Mouse (Mus musculus) E14TG2a.4 (cell line): ENCODE data around the gene Chd2.

Experiments used
- H3K27me3 ChIP-seq: 2 replicates; pipeline ENCODE4 v1.6.1; 2014; ENCODE audit warnings: low read length, control low read depth; ENCODE audit not compliant: insufficient read depth
- H3K36me3 ChIP-seq: 2 replicates; pipeline ENCODE4 v1.6.1; 2014; ENCODE audit warnings: low read length, control low read depth; ENCODE audit not compliant: insufficient read depth
- H3K4me1 ChIP-seq: replicated peaks from 2 replicates; pipeline ENCODE4 v1.6.1; 2014; ENCODE audit warnings: low read depth, low read length, control low read depth
- H3K4me3 ChIP-seq: replicated peaks from 2 replicates; pipeline ENCODE4 v1.5.1; 2014; ENCODE audit warnings: mild to moderate bottlenecking, low read length
- H3K9me3 ChIP-seq: 2 replicates; pipeline ENCODE4 v1.6.1; 2014; ENCODE audit warnings: low read length, control low read depth
- CTCF ChIP-seq: conservative IDR thresholded peaks from 2 replicates; pipeline ENCODE4 v1.5.1; 2014; ENCODE audit warnings: low read length
- NANOG ChIP-seq: IDR thresholded peaks from 2 replicates; pipeline ENCODE4 v1.6.1; 2014; ENCODE audit warnings: borderline replicate concordance, low read length, mixed read lengths
- POU5F1 ChIP-seq: IDR thresholded peaks from 2 replicates; pipeline ENCODE4 v1.6.1; 2014; ENCODE audit warnings: low read length, borderline replicate concordance

The Chd2 gene

GRCm38 (mm10) chr7:73508688-73509087, 32.9 kb downstream of the Chd2 start:
- no peak for TF ChIP-seq CTCF
- no peak for TF ChIP-seq NANOG
- no peak for TF ChIP-seq POU5F1

DNA sequence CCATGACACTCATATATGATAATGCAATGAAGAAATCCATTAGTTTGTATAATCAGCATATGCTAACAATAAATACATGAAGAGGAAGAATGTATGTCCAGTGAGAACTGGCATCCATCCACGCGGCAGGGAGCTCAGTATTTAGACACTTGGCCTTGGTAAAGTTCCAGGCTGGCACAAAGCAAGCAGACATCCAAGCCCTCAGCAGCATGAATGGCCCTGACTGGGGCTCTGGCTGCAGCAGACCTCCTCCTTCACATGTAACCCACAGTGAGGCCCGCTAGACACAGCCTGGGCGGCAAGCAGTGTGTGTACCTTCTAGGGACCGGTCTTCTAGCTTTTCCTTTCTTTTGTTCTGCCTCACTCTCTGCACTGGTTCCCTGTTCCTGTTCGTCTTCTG, 34.1 kb downstream of the Chd2 start:
- no peaks in the 10 kb centered on the region for H3K9me3 ChIP-seq
- H3K27me3 ChIP-seq = no peaks in the 10 kb centered on the region
- TF ChIP-seq NANOG (no peak), POU5F1 (no peak), CTCF (no peak)
- no peak overlapping the region for H3K4me3 ChIP-seq
- H3K36me3 ChIP-seq = peaks cover 98% of the 10 kb centered on the region
- H3K4me1 ChIP-seq = peaks cover 30% of the 10 kb centered on the region

More at GRCm38 (mm10) chr7:73508688-73509087, 32.9 kb downstream of the Chd2 start:
- Histone ChIP-seq H3K4me1 (peaks cover 33% of the 10 kb centered on the region), H3K9me3 (no peaks in the 10 kb centered on the region), H3K4me3 (no peak overlapping the region), H3K27me3 (no peaks in the 10 kb centered on the region), H3K36me3 (peaks cover 99% of the 10 kb centered on the region)

DNA sequence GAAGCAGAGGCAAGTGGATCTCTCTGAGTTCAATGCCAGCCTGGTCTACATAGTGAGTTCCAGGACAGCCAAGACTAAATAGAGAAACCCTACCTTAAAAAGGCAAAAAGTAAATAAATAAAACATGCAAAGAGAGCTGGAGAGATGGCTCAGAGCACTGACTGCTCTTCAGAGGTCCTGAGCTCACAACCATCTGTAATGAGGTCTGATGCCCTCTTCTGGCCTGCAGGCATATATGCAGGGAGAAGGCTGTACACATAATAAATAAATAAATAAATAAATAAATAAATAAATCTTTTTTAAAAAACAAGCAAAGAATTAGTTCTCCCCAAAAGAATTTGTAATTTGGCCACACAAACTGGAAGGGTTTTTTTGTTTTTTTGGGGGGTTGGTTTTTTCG, 34.8 kb downstream of the Chd2 start:
- TF ChIP-seq CTCF = peak; percentile 37
- no peak for TF ChIP-seq NANOG
- no peaks in the 10 kb centered on the region for H3K27me3 ChIP-seq

DNA sequence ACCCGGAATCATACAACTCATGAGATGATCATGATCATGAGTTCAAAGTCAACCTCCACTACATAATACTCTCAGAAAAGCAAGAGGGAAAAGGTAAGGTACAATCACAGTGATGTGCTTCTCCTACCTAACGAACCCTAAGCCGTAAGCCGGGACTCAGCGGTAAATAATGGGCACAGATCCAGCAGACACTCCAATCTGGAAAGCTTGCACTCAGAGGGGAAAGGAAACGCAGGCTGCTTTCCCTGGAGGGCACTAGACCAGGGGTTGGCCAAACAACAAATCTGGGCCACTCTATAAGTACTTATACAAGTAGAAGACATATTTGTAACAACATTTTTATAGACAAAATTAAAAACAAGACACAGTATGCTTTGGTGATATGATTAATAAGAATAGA, 36.4 kb downstream of the Chd2 start:
- TF ChIP-seq CTCF = no peak
- TF ChIP-seq POU5F1 = no peak
- no peak for TF ChIP-seq NANOG
- Histone ChIP-seq H3K36me3 (peaks cover 98% of the 10 kb centered on the region), H3K4me3 (no peak overlapping the region), H3K4me1 (peaks cover 13% of the 10 kb centered on the region), H3K27me3 (no peaks in the 10 kb centered on the region), H3K9me3 (no peaks in the 10 kb centered on the region)

More for the DNA sequence above, 34.8 kb downstream of the Chd2 start:
- no peaks in the 10 kb centered on the region for H3K9me3 ChIP-seq
- peaks cover 24% of the 10 kb centered on the region for H3K4me1 ChIP-seq
- no peak overlapping the region for H3K4me3 ChIP-seq
- peaks cover 98% of the 10 kb centered on the region for H3K36me3 ChIP-seq

- H3K4me1 ChIP-seq = no peaks in the 10 kb centered on the region
- TF ChIP-seq NANOG = no peak
- TF ChIP-seq CTCF = no peak
- TF ChIP-seq POU5F1 = no peak
- no peaks in the 10 kb centered on the region for H3K27me3 ChIP-seq
- no peaks in the 10 kb centered on the region for H3K9me3 ChIP-seq
- H3K4me3 ChIP-seq = no peak overlapping the region
- H3K36me3 ChIP-seq = peaks cover 95% of the 10 kb centered on the region
These were observed 43.4 kb downstream of the Chd2 start for GRCm38 (mm10) chr7:73498200-73498599.

GRCm38 (mm10) chr7:73489261-73489660, 52.4 kb downstream of the Chd2 start:
- no peaks in the 10 kb centered on the region for H3K27me3 ChIP-seq
- H3K36me3 ChIP-seq = peaks cover 94% of the 10 kb centered on the region
- H3K4me3 ChIP-seq = no peak overlapping the region
- H3K9me3 ChIP-seq = no peaks in the 10 kb centered on the region
- H3K4me1 ChIP-seq = peaks cover 17% of the 10 kb centered on the region
- TF ChIP-seq NANOG (no peak), POU5F1 (no peak), CTCF (no peak)

GRCm38 (mm10) chr7:73481094-73481493, 60.5 kb downstream of the Chd2 start:
- H3K9me3 ChIP-seq = no peaks in the 10 kb centered on the region
- H3K27me3 ChIP-seq = no peaks in the 10 kb centered on the region
- TF ChIP-seq NANOG = no peak
- no peak for TF ChIP-seq CTCF
- TF ChIP-seq POU5F1 = no peak
- no peak overlapping the region for H3K4me3 ChIP-seq
- peaks cover 36% of the 10 kb centered on the region for H3K4me1 ChIP-seq
- peaks cover 93% of the 10 kb centered on the region for H3K36me3 ChIP-seq

GRCm38 (mm10) chr7:73479506-73479905, 62.1 kb downstream of the Chd2 start:
- H3K9me3 ChIP-seq = no peaks in the 10 kb centered on the region
- no peaks in the 10 kb centered on the region for H3K27me3 ChIP-seq
- TF ChIP-seq POU5F1 (no peak), NANOG (no peak), CTCF (no peak)
- H3K4me1 ChIP-seq = peaks cover 28% of the 10 kb centered on the region
- H3K36me3 ChIP-seq = peaks cover 97% of the 10 kb centered on the region
- H3K4me3 ChIP-seq = no peak overlapping the region

- Histone ChIP-seq H3K27me3 (no peaks in the 10 kb centered on the region), H3K9me3 (no peaks in the 10 kb centered on the region), H3K4me3 (no peak overlapping the region), H3K36me3 (peaks cover 99% of the 10 kb centered on the region), H3K4me1 (peaks cover 28% of the 10 kb centered on the region)
- no peak for TF ChIP-seq NANOG
- no peak for TF ChIP-seq POU5F1
- TF ChIP-seq CTCF = no peak
These were observed 63.2 kb downstream of the Chd2 start for GRCm38 (mm10) chr7:73478157-73479058.
